Mouse (Mus musculus) adrenal gland, postnatal 4 days (tissue): ENCODE results near the gene Nkiras1. TPM values are rescaled to one million over a fixed set of nuclear protein-coding genes. Genes with fewer than 3 reads are reported as not detected.

ENCODE experiments used
- total RNA-seq, 2 experiments: library from RNA; stranded (reverse); gene quantifications; 2 replicates each; pipeline ENCODE4 v1.2.3; 2021

Nkiras1 gene
- total RNA-seq, 2 experiments from 2014 or later: 15.8 to 17.7 TPM

Other genes starting within 250 kb of the Nkiras1 start
- gene Nr1d2, start 32.0 kb upstream of the Nkiras1 start, total RNA-seq: 10 to 100 TPM; 60.9 to 66.4 TPM
- gene Rpl15, start 255 bp downstream of the Nkiras1 start, total RNA-seq: 1,000 to 10,000 TPM; 1,128 to 1,174 TPM
- gene Ube2e1, start 60.7 kb downstream of the Nkiras1 start, total RNA-seq: 10 to 100 TPM; 79.1 to 80.1 TPM